Mouse (Mus musculus) embryonic fibroblast, embryonic 13.5 days (primary cell): ENCODE measurements around the gene Slc7a5.

Experiments
- CTCF ChIP-seq: IDR thresholded peaks from 2 replicates; pipeline ENCODE4 v1.5.1; 2011; ENCODE audit warnings: mild to moderate bottlenecking, control low read depth, low read length, moderate library complexity, borderline replicate concordance; ENCODE audit not compliant: insufficient read depth
- POLR2A ChIP-seq: IDR thresholded peaks from 2 replicates; pipeline ENCODE4 v1.6.1; 2011; ENCODE audit warnings: low read depth, mild to moderate bottlenecking, control low read depth, low read length, moderate library complexity

GRCm38 (mm10) chr8:121857331-121857730 lies 50.2 kb downstream of the Slc7a5 start:
- TF ChIP-seq POLR2A (no peak), CTCF (no peak)
